Mouse (Mus musculus): Measurements from ENCODE around the gene Fmc1.

GRCm38 (mm10) chr6:38535366-38535690, 2.0 kb downstream of the Fmc1 start:
- TF ChIP-seq POLR2A (IDR thresholded peaks at IDR 0.05; ENCODE audit: low read depth, low read length) (no peak), CTCF (IDR thresholded peaks at IDR 0.05; ENCODE audit: extremely low read depth, insufficient read depth, insufficient read length, insufficient replicate concordance) (no peak)
